Mouse (Mus musculus): ENCODE results near the gene Hspb2.

Hspb2 gene

GRCm38 (mm10) chr9:50752054-50752602 lies at the start of gene Hspb2:
TSS of gene Hspb2 (minus strand) at chr9:50752354.
- no peak for DNase-seq (ENCODE audit: low read depth, low spot score)

- no peak for DNase-seq (ENCODE audit: low read depth, low spot score)
Observed at GRCm38 (mm10) chr9:50800985-50801384, 48.8 kb upstream of the Hspb2 start.

- DNase-seq (ENCODE audit: low read depth, low spot score) = no peak
Observed at GRCm38 (mm10) chr9:50798368-50798767, 46.2 kb upstream of the Hspb2 start.

GRCm38 (mm10) chr9:50797641-50798040 lies 45.5 kb upstream of the Hspb2 start:
- DNase-seq (ENCODE audit: low read depth, low spot score) = no peak

- DNase-seq (ENCODE audit: low read depth, low spot score) = no peak
Observed at GRCm38 (mm10) chr9:50796776-50797175, 44.6 kb upstream of the Hspb2 start.

- DNase-seq (ENCODE audit: low read depth, low spot score) = no peak
Observed at GRCm38 (mm10) chr9:50795266-50795665, 43.1 kb upstream of the Hspb2 start.

GRCm38 (mm10) chr9:50782155-50782554 lies 30.0 kb upstream of the Hspb2 start:
- DNase-seq (ENCODE audit: low read depth, low spot score) = no peak

GRCm38 (mm10) chr9:50776162-50776760 lies 24.1 kb upstream of the Hspb2 start:
- DNase-seq (ENCODE audit: low read depth, low spot score) = no peak

GRCm38 (mm10) chr9:50775662-50776126 lies 23.5 kb upstream of the Hspb2 start:
- DNase-seq (ENCODE audit: low read depth, low spot score) = no peak

GRCm38 (mm10) chr9:50774991-50775612 lies 22.9 kb upstream of the Hspb2 start, which contains the start of the genes Alg9 and 1110032A03Rik:
TSS of gene Alg9 (plus strand) at chr9:50775019.
TSS of gene 1110032A03Rik (minus strand) at chr9:50775520.
- peak; percentile 67 for DNase-seq (ENCODE audit: low read depth, low spot score)

GRCm38 (mm10) chr9:50774026-50774462 lies 21.9 kb upstream of the Hspb2 start:
- DNase-seq (ENCODE audit: low read depth, low spot score) = no peak

- DNase-seq (ENCODE audit: low read depth, low spot score) = no peak
Observed at GRCm38 (mm10) chr9:50770011-50770410, 17.9 kb upstream of the Hspb2 start.

- DNase-seq (ENCODE audit: low read depth, low spot score) = peak; percentile 100
Observed at GRCm38 (mm10) chr9:50768107-50769002, 16.2 kb upstream of the Hspb2 start, which contains the start of gene Fdxacb1. TSS of gene Fdxacb1 (plus strand) at chr9:50768236.

- DNase-seq (ENCODE audit: low read depth, low spot score) = no peak
Observed at GRCm38 (mm10) chr9:50767531-50768106, 15.5 kb upstream of the Hspb2 start.

- no peak for DNase-seq (ENCODE audit: low read depth, low spot score)
Observed at GRCm38 (mm10) chr9:50763331-50763730, 11.2 kb upstream of the Hspb2 start.

- no peak for DNase-seq (ENCODE audit: low read depth, low spot score)
Observed at GRCm38 (mm10) chr9:50761520-50762243, 9.5 kb upstream of the Hspb2 start.

- no peak for DNase-seq (ENCODE audit: low read depth, low spot score)
Observed at GRCm38 (mm10) chr9:50756711-50757110, 4.6 kb upstream of the Hspb2 start.

GRCm38 (mm10) chr9:50753947-50754346 lies 1.8 kb upstream of the Hspb2 start:
- no peak for DNase-seq (ENCODE audit: low read depth, low spot score)

- no peak for DNase-seq (ENCODE audit: low read depth, low spot score)
Observed at GRCm38 (mm10) chr9:50752784-50753615, 846 bp upstream of the Hspb2 start.

GRCm38 (mm10) chr9:50751323-50751722 lies 831 bp downstream of the Hspb2 start, which contains the start of gene Cryab:
TSS of gene Cryab (plus strand) at chr9:50751325.
- no peak for DNase-seq (ENCODE audit: low read depth, low spot score)

All from retina, adult 2 months (tissue).